ENCODE assay signal across 15 mouse cellular contexts in the genomic region with DNA sequence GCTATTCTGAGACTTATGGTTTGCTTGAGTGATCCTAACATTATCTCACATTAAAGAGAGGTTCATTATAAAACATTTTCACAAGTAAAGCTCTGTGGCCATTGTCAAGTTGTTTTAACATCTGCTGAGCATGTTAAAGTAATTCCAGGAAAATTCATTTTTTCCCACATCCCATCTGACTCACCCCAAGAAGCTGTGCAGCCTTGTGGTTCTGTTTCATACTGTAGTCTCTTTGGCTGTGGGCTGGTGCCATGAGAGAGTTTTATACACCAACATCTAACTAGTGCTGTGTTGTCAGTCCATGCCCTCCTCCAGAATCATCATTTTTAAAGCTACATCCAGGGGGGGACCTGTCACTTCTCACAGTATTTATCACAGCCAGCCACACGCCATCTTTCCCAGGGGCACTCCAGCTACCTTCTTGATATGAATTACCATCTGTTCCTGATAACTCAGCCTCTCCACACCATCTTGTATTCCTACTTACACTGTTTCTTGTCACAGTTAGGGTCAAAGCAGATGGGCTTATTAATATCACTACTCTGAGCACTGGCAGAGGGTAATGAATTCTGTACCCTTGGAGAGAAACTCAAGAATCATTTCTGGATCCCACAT. TPM values are rescaled to one million over a fixed set of nuclear protein-coding genes. Genes with fewer than 3 reads are reported as not detected.
A peak's percentile ranks its signal among the peaks of the same experiment; 100 is the strongest.
DNase-seq lines count a peak whose midpoint lies in the region; ATAC-seq and TF ChIP-seq lines count a peak whose summit lies in the region.
"Had no signal": no experiment of that assay in that cellular context is flagged by ENCODE, and none has a peak within 500 bp of the region (broad histone marks: within the 10 kb centered on the region; RNA-seq: fewer than 3 reads in every experiment).

No protein-coding gene starts in this region.

- peaks cover 32% of the 10 kb centered on the region for H3K4me1 ChIP-seq in heart, embryonic 15.5 days (replicated peaks)
- peaks cover 38% of the 10 kb centered on the region for H3K4me1 ChIP-seq in G1E (ENCODE audit: insufficient read depth, low read depth, low read length)
- peaks cover 96% of the 10 kb centered on the region for H3K4me1 ChIP-seq in liver, embryonic 12.5 days
- H3K4me1 ChIP-seq: limb, embryonic 10.5 days had no signal

- no peak for DNase-seq in heart, adult 8-10 months (ENCODE audit: low spot score)
- DNase-seq in G1E (ENCODE audit: low spot score) = no peak
- peak; percentile 72 for DNase-seq in c-Kit-negative CD71-positive TER-119-positive erythroid progenitor cells, embryonic 14.5 days (ENCODE audit: low read depth, low spot score)
- no peak for DNase-seq in cerebellum, adult 9-11 months
- no peak for DNase-seq in ovary, postnatal 36 days (ENCODE audit: low spot score)
- DNase-seq in urinary bladder, adult 2 months (ENCODE audit: low spot score) = no peak
- DNase-seq: kidney, adult 18-20 months; lung, postnatal 36 days; thymus, postnatal 4 days had no signal

- H3K36me3 ChIP-seq in heart, embryonic 15.5 days = no peaks in the 10 kb centered on the region
- no peaks in the 10 kb centered on the region for H3K36me3 ChIP-seq in G1E (replicated peaks)
- H3K36me3 ChIP-seq in liver, embryonic 12.5 days = peaks cover 8% of the 10 kb centered on the region; the same call in 1 of the 2 replicates

- no peak for TF ChIP-seq CTCF in G1E (IDR thresholded peaks at IDR 0.05; ENCODE audit: low read depth, low read length)

- H3K9me3 ChIP-seq in heart, embryonic 15.5 days (replicated peaks) = no peaks in the 10 kb centered on the region
- no peaks in the 10 kb centered on the region for H3K9me3 ChIP-seq in G1E (replicated peaks)
- no peaks in the 10 kb centered on the region for H3K9me3 ChIP-seq in liver, embryonic 12.5 days (replicated peaks)
- H3K9me3 ChIP-seq: limb, embryonic 10.5 days had no signal

- H3K4me3 ChIP-seq in heart, embryonic 15.5 days = no peak overlapping the region
- no peak overlapping the region for H3K4me3 ChIP-seq in G1E (ENCODE audit: low read depth, low read length)
- H3K4me3 ChIP-seq in liver, embryonic 12.5 days = peak overlapping the region; percentile 46
- H3K4me3 ChIP-seq: layer of hippocampus, adult 2 months; limb, embryonic 10.5 days had no signal

- no peak for ATAC-seq in heart, embryonic 15.5 days (replicated peaks; ENCODE audit: insufficient number of reproducible peaks, insufficient read depth, low FRiP score, low read depth)
- ATAC-seq in G1E (ENCODE audit: extremely low read depth, insufficient number of reproducible peaks, low FRiP score, poor library complexity, severe bottlenecking) = peak; percentile 47; the same call in 1 of the 2 replicates
- peak; percentile 92 for ATAC-seq in liver, embryonic 12.5 days

- H3K9ac ChIP-seq in heart, embryonic 15.5 days = no peak overlapping the region
- peak overlapping the region; percentile 66 for H3K9ac ChIP-seq in liver, embryonic 12.5 days

- no peaks in the 10 kb centered on the region for H3K27me3 ChIP-seq in heart, embryonic 15.5 days
- H3K27me3 ChIP-seq in G1E (ENCODE audit: insufficient read depth, low read length) = no peaks in the 10 kb centered on the region
- no peaks in the 10 kb centered on the region for H3K27me3 ChIP-seq in liver, embryonic 12.5 days (replicated peaks)

- 0 out of 2 replicates have a peak overlapping the region, but pooled peaks have one; percentile 49 for H3K27ac ChIP-seq in heart, embryonic 15.5 days
- peak overlapping the region; percentile 97 for H3K27ac ChIP-seq in liver, embryonic 12.5 days
- H3K27ac ChIP-seq: layer of hippocampus, adult 2 months; limb, embryonic 10.5 days had no signal

- H3K4me2 ChIP-seq in heart, embryonic 15.5 days = no peak overlapping the region
- H3K4me2 ChIP-seq in liver, embryonic 12.5 days = peak overlapping the region; percentile 66

- WGBS in heart, embryonic 15.5 days = 62% methylated on average over 1 of the region's 1 CpGs
- WGBS in liver, embryonic 12.5 days (ENCODE audit: insufficient replicate concordance) = 9% methylated on average over 1 of the region's 1 CpGs

RNA-seq across cellular contexts. Expression of a gene that starts 38.3 kb away (rescaled TPM):
- not detected in 2 replicates for polyA plus RNA-seq in heart, embryonic 15.5 days (2015; fragmentation: Nextera tagmentation; extraction: Ambion mirVana)
- total RNA-seq in heart, adult 8-10 months (2022) = not detected
- not detected in 2 replicates for total RNA-seq in G1E (2014; fragmentation: Nextera tagmentation)
- 0.12 and 0.16 TPM in 2 replicates for total RNA-seq in G1E (2017)
- polyA plus RNA-seq in G1E (2012) = not detected in 2 replicates
- polyA plus RNA-seq in liver, embryonic 12.5 days (2016; fragmentation: Nextera tagmentation; extraction: Ambion mirVana) = 0.66 and 0.98 TPM in 2 replicates
- 0.60 and 1.1 TPM in 2 replicates for polyA plus RNA-seq in urinary bladder, adult 2 months (2012; rRNA removed)
- total RNA-seq: layer of hippocampus, adult 2 months; neutrophil, adult 5-6 weeks had no signal
- polyA plus RNA-seq: limb, embryonic 10.5 days; small intestine, adult 2 months had no signal
